Mouse (Mus musculus) lung, postnatal 0 days (tissue): Measurements from ENCODE around the gene Aldh3b2. TPM values are rescaled to one million over a fixed set of nuclear protein-coding genes. Genes with fewer than 3 reads are reported as not detected.
A peak's percentile ranks its signal among the peaks of the same experiment; 100 is the strongest.
"Not testable (repeated sequence)": the region's sequence is repeated elsewhere in the genome, so short reads cannot be mapped to it uniquely, and the experiment has no call there.

ENCODE experiments used
- ATAC-seq: fragments of 200-750 bp; cut with Nextera tagmentation; 2 replicates; pipeline ENCODE4 v1.8.0; 2017; ENCODE audit warnings: moderate library complexity
- DNase-seq: peaks from one replicate; pipeline ENCODE4 v3.0.0-alpha.2; 2016; ENCODE audit warnings: low spot score
- H3K27ac ChIP-seq: fragments of 300-500 bp; sonication (generic); 2 replicates; pipeline ENCODE4 v1.5.1; 2014; ENCODE audit warnings: antibody characterized with exemption, mild to moderate bottlenecking, low read length, mixed read lengths
- H3K27me3 ChIP-seq: fragments of 300-500 bp; sonication (generic); replicated peaks from 2 replicates; pipeline ENCODE4 v1.6.1; 2014; ENCODE audit warnings: low read length, mixed read lengths; ENCODE audit not compliant: insufficient read depth
- H3K36me3 ChIP-seq: fragments of 300-500 bp; sonication (generic); 2 replicates; pipeline ENCODE4 v1.6.1; 2014; ENCODE audit warnings: low read length, mixed read lengths; ENCODE audit not compliant: insufficient read depth
- H3K4me1 ChIP-seq: fragments of 300-500 bp; sonication (generic); 2 replicates; pipeline ENCODE4 v1.6.1; 2014; ENCODE audit warnings: antibody characterized with exemption, low read depth, low read length, mixed read lengths; ENCODE audit not compliant: insufficient read depth
- H3K4me2 ChIP-seq: fragments of 300-500 bp; sonication (generic); replicated peaks from 2 replicates; pipeline ENCODE4 v1.6.1; 2014; ENCODE audit warnings: low read depth, mild to moderate bottlenecking, low read length, moderate library complexity, mixed read lengths
- H3K4me3 ChIP-seq: fragments of 300-500 bp; sonication (generic); 2 replicates; pipeline ENCODE4 v1.5.1; 2014; ENCODE audit warnings: low read depth, low read length
- H3K9ac ChIP-seq: fragments of 300-500 bp; sonication (generic); replicated peaks from 2 replicates; pipeline ENCODE4 v1.6.1; 2014; ENCODE audit warnings: low read depth, mild to moderate bottlenecking
- H3K9me3 ChIP-seq: fragments of 300-500 bp; sonication (generic); 2 replicates; pipeline ENCODE4 v1.6.1; 2016; ENCODE audit warnings: low read length, mixed read lengths
- CTCF ChIP-seq: IDR thresholded peaks from 2 replicates; pipeline ENCODE4 v1.5.1; 2016; ENCODE audit warnings: antibody characterized with exemption, mild to moderate bottlenecking
- EP300 ChIP-seq: IDR thresholded peaks from 2 replicates; pipeline ENCODE4 v1.6.1; 2016; ENCODE audit warnings: antibody characterized with exemption, mild to moderate bottlenecking, control low read depth
- WGBS: fragments of 180-500 bp; shearing (Covaris S2); extraction: QIAGEN DNeasy Blood & Tissue Kit; methylation state at CpG from one replicate; pipeline ENCODE4 v1.1.7; 2014; 5-methylcytosine and 5-hydroxymethylcytosine counted together
- polyA plus RNA-seq: library from polyadenylated mRNA; unstranded; fragments of >200 nt; fragmentation: Nextera tagmentation; extraction: Ambion mirVana; gene quantifications from 2 replicates; pipeline ENCODE4 v1.2.1, GENCODE M21; 2015

Aldh3b2 gene
- polyA plus RNA-seq, 1 experiment from 2014 or later, result 0.47 TPM

- WGBS, result 70% methylated on average over 3 of the region's 3 CpGs
Measured at GRCm38 (mm10) chr19:3955033-3955432, 17.1 kb upstream of the Aldh3b2 start.

GRCm38 (mm10) chr19:3955804-3956203 is 16.3 kb upstream of the Aldh3b2 start:
- TF ChIP-seq EP300 (no peak), CTCF (no peak)
- Histone ChIP-seq H3K36me3 (no peaks in the 10 kb centered on the region), H3K9ac (no peak overlapping the region), H3K9me3 (no peaks in the 10 kb centered on the region), H3K27ac (no peak overlapping the region), H3K4me1 (no peaks in the 10 kb centered on the region), H3K4me3 (no peak overlapping the region), H3K27me3 (no peaks in the 10 kb centered on the region), H3K4me2 (no peak overlapping the region)
- WGBS, result 41% methylated on average over 4 of the region's 4 CpGs
- DNase-seq, result no peak
- no peak for ATAC-seq

More at GRCm38 (mm10) chr19:3955033-3955432, 17.1 kb upstream of the Aldh3b2 start:
- DNase-seq (no peak), ATAC-seq (no peak)
- Histone ChIP-seq H3K27ac (no peak overlapping the region), H3K4me3 (no peak overlapping the region), H3K36me3 (no peaks in the 10 kb centered on the region), H3K4me1 (no peaks in the 10 kb centered on the region), H3K27me3 (no peaks in the 10 kb centered on the region), H3K4me2 (no peak overlapping the region), H3K9ac (no peak overlapping the region), H3K9me3 (no peaks in the 10 kb centered on the region)
- TF ChIP-seq CTCF, result no peak
- TF ChIP-seq EP300, result no peak

GRCm38 (mm10) chr19:3957296-3958036 is 14.7 kb upstream of the Aldh3b2 start:
- not testable (repeated sequence) for DNase-seq, H3K36me3 ChIP-seq, H3K4me1 ChIP-seq, H3K4me2 ChIP-seq, H3K9me3 ChIP-seq, H3K27me3 ChIP-seq, H3K27ac ChIP-seq, ATAC-seq, H3K4me3 ChIP-seq, H3K9ac ChIP-seq
- WGBS, result 75% methylated on average over 5 of the region's 5 CpGs

- no peak within 1 kb of the TSS for H3K27ac ChIP-seq
- ATAC-seq (no peak), DNase-seq (peak; percentile 25)
- no peaks in the 10 kb centered on the region for H3K36me3 ChIP-seq
- H3K27me3 ChIP-seq, result no peaks in the 10 kb centered on the region
- H3K4me2 ChIP-seq, result no peak within 1 kb of the TSS
- H3K4me3 ChIP-seq, result no peak within 1 kb of the TSS
- H3K4me1 ChIP-seq, result no peaks in the 10 kb centered on the region
- no peak within 1 kb of the TSS for H3K9ac ChIP-seq
- TF ChIP-seq CTCF (no peak), EP300 (no peak)
- H3K9me3 ChIP-seq, result no peaks in the 10 kb centered on the region
- 46% methylated on average over 4 of the region's 4 CpGs for WGBS
Measured at GRCm38 (mm10) chr19:3958470-3958869, 13.7 kb upstream of the Aldh3b2 start, which contains the start of gene Aldh3b3. TSS of gene Aldh3b3 (plus strand) at chr19:3958645.

- DNase-seq (no peak), ATAC-seq (no peak)
- no peaks in the 10 kb centered on the region for H3K27me3 ChIP-seq
- no peak overlapping the region for H3K4me3 ChIP-seq
- H3K36me3 ChIP-seq, result no peaks in the 10 kb centered on the region
- H3K9ac ChIP-seq, result no peak overlapping the region
- no peaks in the 10 kb centered on the region for H3K4me1 ChIP-seq
- no peaks in the 10 kb centered on the region for H3K9me3 ChIP-seq
- TF ChIP-seq EP300, result no peak
- TF ChIP-seq CTCF, result no peak
- H3K4me2 ChIP-seq, result no peak overlapping the region
- H3K27ac ChIP-seq, result no peak overlapping the region
Measured at GRCm38 (mm10) chr19:3959030-3959429, 13.1 kb upstream of the Aldh3b2 start.

GRCm38 (mm10) chr19:3960211-3960610 is 11.9 kb upstream of the Aldh3b2 start:
- no peaks in the 10 kb centered on the region for H3K27me3 ChIP-seq
- H3K36me3 ChIP-seq, result no peaks in the 10 kb centered on the region
- peak; percentile 80 for ATAC-seq
- peak; percentile 70 for TF ChIP-seq EP300
- TF ChIP-seq CTCF, result no peak
- no peak overlapping the region for H3K4me2 ChIP-seq
- no peak overlapping the region for H3K4me3 ChIP-seq
- H3K27ac ChIP-seq, result no peak overlapping the region
- H3K4me1 ChIP-seq, result no peaks in the 10 kb centered on the region
- no peaks in the 10 kb centered on the region for H3K9me3 ChIP-seq
- H3K9ac ChIP-seq, result no peak overlapping the region
- DNase-seq, result peak; percentile 76
- 49% methylated on average over 5 of the region's 5 CpGs for WGBS

- H3K27me3 ChIP-seq, H3K27ac ChIP-seq, H3K4me2 ChIP-seq, H3K4me3 ChIP-seq, H3K9ac ChIP-seq, H3K4me1 ChIP-seq, H3K9me3 ChIP-seq, DNase-seq, ATAC-seq, H3K36me3 ChIP-seq: not testable (repeated sequence)
- 59% methylated on average over 6 of the region's 6 CpGs for WGBS
Measured at GRCm38 (mm10) chr19:3961805-3962204, 10.3 kb upstream of the Aldh3b2 start.
